Mouse (Mus musculus): ENCODE data around the gene Usp54.
A peak's percentile ranks its signal among the peaks of the same experiment; 100 is the strongest.

Usp54 gene

DNA sequence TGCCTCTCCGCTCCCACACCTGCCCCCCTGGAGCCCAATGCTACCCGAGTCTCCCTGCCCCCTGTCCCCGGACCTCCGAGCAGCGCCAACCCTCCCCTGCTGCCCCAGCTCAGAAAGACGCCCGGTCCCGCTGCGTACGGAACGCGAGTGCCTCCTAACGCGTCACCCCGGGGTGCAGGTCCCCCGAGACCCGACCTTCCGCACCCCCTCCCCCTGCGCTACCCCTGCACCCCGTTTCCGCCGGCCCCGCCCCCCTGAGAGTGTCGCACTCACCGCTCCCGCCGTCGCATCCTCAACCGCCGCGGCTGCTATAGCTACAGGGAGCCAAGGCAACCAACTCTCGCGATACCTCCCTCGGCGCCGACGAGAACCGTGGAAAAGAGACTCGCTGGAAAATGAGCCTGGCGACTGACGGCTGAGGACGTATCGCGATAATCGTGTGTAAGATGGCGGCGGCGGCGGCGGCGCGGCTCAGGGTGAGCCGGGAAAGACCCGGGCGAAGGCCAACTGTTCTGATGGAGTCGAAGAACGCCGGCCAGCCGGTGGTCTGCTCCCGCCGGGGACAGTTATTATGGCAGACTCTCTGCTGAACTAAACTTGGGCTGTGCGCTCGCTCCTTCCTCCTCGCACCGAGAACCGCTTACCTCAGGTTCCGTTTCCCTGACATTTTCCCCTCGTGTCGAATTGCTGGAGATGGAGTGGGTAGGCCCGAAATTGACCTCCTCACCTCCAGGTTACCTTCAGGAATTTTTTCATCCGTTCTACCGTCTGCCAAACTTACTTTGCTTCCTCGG, at the start of gene Usp54:
Usp54 (minus strand) TSS at position 420 of the 794 bp plus-strand sequence.
- peak; percentile 99 for DNase-seq (ENCODE audit: low read depth, low spot score)

DNA sequence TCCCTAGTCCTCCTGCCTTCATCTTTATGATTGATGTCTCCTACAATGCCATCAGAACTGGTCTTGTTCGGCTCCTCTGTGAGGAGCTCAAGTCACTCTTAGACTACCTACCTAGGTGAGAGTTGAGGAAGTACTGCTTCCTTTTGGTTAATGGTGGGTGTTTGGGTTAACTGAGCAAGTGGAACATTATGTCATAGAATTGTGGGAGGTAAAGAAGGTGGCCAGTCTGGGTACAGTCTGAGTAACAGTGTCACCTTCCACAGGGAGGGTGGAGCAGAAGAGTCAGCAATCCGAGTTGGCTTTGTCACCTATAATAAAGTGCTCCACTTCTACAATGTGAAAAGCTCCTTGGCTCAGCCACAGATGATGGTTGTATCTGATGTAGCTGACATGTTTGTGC, 48.1 kb upstream of the Usp54 start:
- DNase-seq (ENCODE audit: low read depth, low spot score): no peak

DNA sequence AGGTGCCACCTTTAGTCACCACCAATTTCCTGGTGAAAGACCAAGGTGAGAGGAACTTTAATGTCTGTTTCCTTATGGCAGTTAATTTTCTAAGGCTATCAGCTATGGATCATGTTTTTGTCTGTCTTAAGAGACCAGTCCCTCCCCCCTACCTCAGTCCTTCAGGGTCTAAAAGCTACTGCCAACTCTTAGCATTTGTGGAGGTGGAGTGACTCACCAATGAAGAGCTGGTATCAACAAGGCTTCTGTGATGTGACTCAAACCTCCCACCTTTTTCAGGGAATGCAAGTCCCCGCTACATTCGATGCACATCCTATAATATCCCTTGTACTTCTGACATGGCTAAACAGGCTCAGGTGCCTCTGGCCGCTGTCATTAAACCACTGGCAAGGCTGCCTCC, 45.7 kb upstream of the Usp54 start:
- no peak for DNase-seq (ENCODE audit: low read depth, low spot score)

DNA sequence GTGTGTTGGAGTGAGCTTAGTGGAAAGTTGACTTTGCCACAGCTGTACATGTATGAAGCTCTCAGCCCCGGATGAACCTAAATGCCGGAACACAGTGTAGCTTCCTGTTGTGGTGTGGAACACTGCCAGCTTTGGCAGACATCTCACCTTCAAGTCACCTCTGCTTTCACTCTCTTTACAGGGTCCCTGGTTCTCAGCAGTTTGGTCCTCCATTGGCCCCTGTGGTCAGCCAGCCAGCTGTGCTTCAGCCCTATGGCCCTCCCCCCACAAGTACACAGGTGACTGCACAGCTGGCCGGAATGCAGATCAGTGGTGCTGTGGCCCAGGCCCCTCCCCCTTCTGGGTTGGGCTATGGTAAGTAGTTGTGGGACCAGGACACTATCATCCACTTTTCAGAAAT, 41.6 kb upstream of the Usp54 start:
- peak; percentile 65 for DNase-seq (ENCODE audit: low read depth, low spot score)

DNA sequence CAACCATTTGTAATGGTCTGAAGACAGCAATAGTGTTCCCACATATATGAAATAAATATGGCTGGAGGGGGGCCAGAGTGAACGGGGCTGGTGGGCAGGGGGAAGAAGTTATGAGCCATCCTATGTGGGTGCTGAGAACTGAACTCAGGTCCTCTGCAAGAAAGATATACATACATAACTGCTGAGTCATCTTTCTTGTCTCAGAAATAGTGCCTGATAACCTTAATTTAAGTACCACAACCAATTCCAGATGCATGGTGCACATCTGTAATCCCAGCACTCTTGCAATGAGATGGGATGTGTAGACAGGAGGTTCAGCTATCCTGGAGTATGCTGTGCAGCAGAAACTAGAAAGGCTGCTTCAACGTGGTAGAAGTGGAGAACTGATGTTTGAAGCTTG, 40.9 kb upstream of the Usp54 start:
- no peak for DNase-seq (ENCODE audit: low read depth, low spot score)

DNA sequence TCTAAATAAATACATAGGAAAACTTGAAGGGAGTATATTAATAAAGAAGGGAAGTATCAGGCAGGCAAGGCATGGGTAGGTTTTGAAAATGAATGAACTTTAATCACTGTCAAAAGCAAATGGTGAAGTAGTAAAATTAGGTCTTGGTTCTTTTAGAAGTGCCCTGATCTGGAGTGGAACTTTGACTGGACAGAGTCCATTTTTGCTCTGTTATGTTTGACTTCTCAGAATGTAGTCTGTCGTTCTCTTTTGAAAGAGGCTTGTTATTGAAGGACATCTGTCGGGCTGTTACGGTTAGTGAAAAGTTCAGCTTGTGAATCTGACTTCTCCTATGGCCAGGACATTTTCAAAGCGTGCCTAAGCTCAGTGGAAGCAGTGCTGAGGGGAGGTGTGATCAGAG, 37.0 kb upstream of the Usp54 start:
- DNase-seq (ENCODE audit: low read depth, low spot score): no peak

DNA sequence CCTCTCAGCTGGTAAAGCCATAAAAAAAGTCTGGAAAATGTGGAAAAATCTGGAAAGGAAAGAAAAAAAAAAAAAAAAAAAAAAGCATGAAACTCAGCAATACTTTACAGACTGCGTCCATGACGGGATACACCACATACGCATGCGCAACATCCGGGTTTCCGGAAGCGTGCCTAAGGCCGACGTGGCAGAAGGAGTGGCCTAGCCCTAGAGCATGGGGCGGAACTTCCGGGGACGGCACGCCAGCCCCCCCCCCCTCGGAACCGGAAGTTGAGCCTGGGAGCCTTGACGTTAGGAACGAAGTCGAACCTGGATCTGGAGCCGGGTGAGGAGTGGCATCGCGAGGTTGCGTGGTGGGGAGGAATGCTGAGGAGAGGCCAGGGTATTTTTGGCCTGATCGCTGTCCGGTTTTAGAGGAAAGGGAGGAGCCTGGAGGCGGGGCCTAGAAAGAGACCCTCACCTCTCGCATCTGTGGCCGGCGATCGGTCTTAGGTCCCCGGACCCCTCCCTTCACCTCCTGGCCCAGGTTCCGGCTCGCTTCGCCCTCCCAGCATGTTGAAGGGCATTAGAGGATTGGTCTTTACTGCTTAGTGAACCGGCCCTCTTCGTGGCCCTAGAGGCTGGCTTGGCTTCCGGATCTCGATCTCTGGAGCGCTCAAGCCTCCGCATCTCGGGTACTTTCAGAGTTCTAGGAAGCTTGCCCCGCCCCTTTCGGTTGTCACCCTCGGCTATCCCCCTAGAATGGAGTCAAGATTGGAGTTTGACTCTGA, 33.4 kb upstream of the Usp54 start, which contains the start of gene Sec24c:
Sec24c (plus strand) TSS at position 245 of the 770 bp plus-strand sequence.
- DNase-seq (ENCODE audit: low read depth, low spot score): peak; percentile 99

DNA sequence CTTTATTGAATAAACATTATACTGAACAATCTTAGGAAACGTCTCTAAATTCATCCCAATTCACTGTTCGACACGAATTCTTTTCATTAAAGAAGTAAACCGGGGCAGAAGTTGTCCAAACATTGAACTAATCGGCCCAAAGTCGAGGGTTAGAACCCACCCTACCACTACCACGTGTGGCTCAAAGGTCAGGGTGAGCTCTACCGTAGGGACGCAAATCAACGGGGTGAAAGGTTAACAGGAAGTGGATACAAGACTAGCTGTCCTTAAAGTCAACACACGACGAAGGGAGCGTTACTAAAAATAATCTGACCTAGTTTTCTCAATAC, 32.8 kb upstream of the Usp54 start:
- no peak for DNase-seq (ENCODE audit: low read depth, low spot score)

DNA sequence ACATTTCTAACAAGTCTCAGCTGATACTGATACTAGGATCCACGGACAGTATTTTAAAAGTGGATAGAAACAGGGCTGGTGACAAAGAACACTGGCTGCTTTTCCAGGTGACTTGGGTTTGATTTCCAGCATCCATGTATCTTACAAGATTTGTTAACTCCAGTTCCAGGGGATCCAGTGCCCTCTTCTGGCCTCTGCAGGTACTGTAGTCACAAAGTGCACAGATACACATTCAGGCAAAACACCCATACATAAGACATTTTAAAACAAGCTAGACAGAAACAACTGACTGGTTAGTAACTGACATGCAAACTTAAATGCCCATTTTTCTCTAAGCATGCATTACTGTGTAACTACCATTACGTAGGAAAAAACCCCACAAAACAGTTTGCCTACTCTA, 32.1 kb upstream of the Usp54 start:
- DNase-seq (ENCODE audit: low read depth, low spot score): peak; percentile 91

DNA sequence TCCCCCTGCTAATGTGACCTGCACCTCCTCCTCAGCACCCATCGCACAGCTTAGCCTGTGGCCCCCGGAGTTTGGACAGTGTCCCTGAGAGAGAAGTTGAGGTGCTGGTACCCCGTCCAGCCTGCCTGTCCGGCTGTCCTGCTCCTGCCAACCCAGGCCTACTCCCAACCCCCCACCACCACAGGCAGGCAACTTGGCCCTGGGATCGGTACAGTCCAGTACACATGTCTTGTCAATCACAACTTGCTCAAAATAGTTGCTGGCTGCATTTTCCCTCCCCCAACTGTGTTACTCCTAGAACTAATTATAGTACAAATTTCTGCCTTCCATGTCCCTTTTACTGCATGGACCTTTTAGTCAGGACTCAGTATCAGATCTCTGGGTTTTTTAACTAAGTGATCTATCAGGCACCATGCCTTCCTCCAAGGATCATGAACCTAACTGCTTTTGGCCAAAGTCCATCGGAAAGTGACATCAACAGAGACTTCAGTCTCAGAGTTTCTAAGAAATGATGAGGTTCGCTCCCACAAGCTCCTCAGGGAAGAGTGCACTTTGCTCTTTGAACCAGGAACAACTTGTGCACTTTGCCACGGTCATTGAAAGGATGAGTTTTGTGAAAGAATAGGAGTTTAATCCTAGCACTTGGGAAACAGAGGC, 27.4 kb upstream of the Usp54 start, which contains the start of gene Synpo2l:
Synpo2l (minus strand) TSS at position 201 of the 657 bp plus-strand sequence.
- no peak for DNase-seq (ENCODE audit: low read depth, low spot score)

DNA sequence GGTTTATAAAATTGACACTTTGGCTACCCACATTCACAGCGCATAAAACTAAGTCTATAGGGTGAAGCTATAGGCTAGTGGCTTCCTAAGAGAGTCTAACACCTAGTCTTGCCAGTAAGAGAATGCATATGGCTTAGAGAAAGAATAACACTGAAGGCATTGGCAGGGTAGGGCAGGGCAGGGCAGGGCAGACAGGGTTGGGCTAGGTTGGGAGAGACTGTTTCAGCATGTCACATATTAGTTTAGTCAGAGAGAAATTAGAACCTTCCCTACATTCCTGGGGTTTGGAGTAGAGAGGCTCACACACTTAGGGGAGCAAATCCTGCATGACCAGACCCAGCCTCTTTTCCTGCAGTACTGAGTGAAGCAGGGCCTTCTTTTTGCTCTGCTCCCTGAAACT, 26.6 kb upstream of the Usp54 start:
- DNase-seq (ENCODE audit: low read depth, low spot score): no peak

DNA sequence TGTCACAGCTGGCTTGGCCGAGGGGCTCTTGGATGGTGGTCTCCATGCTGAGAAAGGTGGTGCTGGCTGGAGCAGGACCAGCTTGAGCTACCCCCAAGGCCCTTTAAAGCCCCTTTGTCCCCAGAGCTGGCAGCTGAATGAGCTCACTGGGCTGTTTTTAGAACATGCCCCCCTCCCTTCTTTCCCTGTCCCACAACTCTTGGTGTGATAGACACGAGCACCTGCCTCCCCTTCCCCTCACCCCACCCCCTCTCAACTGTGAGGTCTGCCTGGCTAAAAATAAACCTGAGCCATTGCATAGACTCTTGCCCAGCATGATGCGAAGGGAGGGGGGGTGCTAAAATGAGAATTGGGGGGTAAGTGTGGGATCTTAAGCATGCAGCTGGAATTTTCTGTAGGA, 23.6 kb upstream of the Usp54 start:
- DNase-seq (ENCODE audit: low read depth, low spot score): no peak

DNA sequence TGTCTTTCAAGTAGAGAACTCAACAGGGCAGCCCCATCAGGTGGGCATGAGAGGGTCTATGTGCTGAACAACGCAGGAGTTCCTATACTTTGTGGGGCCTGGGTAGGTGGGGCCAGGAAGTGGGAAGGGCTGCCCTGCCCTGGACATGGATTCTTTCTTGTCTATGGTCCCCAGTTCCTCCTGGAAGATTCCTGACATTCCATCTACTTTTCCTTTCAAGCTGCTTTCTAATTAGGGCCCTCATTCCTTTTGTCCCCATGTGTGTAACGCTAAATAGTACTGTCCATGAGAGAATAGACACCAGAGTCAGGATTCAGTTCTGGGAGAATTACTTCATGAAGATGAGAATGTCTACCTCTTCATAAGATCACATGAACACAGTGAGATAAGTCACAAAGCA, 22.7 kb upstream of the Usp54 start:
- DNase-seq (ENCODE audit: low read depth, low spot score): peak; percentile 92

DNA sequence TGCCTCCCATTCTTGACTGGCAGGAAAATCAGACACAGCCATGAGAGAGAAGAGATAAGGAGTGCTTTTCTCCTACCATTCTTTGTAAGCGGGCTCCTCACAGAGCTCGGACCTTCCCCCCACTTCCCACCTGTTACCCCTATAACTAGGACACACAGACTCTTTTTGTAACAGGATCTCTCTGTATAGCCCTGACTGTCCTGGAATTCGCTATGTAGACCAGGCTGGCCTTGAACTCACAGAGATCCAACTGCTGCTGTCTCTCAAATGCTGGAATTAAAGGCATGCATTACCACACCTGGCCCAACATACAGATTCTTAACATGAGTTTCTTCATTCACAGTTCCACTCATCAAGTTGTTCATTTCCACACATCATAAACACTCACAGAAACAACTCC, 21.9 kb upstream of the Usp54 start:
- no peak for DNase-seq (ENCODE audit: low read depth, low spot score)

DNA sequence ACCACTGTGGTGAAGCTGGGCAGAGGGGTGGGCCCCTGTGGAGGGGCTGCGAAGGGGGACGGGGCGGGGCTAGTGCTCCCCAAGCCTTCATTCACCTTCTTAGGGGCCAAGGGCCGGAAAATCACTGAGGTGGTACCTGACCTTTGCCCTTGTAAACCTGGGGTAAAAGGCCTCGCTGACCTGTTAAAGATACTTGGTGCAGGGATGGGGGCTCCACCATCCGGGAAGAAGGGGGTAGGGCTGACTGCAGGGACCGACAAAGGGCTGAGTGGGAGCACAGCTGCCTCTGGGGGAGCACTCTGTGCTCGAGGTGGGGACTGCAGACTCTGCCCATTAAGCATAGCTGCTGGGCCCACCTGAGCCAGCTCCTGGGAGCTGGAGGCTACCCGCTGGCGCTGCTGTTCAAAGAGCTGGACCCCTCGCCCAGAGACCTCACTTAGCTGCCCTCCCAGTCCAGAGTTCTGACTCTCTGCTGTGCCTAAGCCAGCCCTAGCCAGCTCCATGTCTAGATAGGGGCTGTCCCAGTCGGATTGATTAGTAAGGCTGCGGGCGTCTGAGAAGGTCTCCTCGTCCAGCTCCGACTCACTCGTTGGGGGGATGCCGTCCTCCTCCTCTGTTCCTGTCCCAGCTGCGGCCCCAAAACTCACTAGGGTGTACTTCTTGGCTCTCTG, 20.9 kb upstream of the Usp54 start:
- no peak for DNase-seq (ENCODE audit: low read depth, low spot score)

DNA sequence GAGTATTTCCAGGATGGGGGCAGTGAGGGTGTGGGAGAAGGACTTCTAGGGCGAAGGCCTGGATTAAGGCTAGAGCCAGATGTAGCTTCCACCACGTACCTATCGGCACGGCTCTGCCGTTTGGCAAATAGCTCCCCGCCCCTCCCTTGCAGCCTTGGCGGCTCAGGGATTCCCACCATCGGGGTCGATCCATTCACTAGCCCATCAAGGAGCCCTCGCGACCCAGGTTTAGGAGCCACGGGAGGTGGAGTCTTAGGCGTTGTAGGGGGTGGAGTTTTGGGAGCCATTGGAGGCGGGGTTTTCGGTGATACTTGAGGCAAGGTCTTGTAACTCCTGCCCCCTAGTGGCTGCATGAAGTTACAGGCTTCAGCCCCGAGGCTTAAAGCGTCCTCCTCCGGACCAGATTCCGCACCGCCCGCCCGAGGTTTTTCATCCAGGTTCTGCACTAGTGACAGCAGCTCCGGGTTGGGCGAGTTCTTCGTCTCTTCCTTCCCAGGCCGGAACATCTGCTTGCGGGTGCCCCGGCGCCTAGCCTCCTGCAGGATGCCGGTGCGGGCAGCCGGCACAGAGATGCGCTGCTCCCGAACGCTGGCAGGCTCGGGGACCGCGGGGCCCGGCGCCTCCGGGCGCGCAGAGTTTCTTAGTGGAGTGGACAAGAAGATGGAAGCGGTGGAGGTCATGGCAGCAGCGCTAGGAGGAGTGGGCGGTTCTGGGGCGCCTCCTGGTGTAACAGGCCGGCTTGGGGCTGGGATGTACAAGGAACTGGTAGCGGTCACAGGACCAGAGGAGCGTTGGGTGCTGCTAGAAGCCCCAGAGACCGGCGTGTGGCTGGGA, 20.2 kb upstream of the Usp54 start:
- peak; percentile 99 for DNase-seq (ENCODE audit: low read depth, low spot score)

DNA sequence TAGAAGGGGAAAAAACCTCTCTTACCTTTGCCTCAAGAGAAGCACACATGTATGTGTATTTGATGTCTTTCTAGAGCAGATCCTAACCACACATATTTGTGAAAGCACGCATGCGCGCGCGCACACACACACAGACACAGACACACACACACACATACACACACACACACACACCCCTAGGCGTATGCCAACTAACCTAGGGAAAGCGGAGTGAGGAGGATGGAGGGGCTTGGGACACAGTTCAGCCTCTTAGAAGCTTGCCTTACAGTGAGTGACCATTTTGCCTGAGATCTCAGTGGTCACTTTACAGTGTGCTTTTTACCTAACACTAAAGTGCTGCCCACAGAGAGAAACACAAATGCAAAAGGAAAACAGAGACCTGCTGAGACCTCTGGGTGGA, 18.8 kb upstream of the Usp54 start:
- DNase-seq (ENCODE audit: low read depth, low spot score): no peak

DNA sequence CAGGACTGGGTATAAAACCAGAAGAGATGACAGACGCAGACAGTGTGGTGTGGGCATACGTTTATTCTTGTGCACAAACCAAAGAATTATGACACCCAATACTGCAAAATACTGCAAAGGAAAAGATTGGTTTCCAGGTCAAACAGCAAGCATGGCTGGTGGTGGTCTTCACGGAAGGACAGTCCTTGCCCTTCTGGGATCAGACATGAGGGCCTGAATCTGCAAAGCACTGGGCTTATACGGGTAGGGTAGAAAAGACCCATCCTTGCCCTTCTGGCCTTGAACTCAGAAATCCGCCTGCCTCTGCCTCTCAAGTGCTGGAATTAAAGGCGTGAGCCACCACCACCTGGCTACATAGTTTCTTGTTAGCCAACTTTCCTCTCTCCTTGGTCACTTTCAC, 18.0 kb upstream of the Usp54 start:
- no peak for DNase-seq (ENCODE audit: low read depth, low spot score)

DNA sequence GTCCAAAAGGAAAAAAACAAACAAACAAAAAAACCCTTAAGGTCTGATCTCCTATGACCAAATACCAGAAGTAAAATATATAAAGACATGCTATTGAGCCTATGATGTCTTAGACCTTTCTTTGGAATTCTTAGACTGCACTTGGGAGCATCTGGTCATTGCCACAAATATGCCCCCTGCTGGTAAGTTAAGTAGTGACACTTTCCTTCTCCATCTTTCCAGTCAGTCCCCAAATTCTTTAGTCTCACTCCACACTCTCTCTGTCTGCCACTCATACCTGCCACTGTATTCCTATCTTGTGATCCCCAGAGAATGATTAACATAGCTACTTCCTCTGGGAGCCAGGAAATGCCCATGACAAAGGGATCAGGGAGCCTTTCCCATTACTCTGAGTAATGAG, 17.5 kb upstream of the Usp54 start:
- peak; percentile 77 for DNase-seq (ENCODE audit: low read depth, low spot score)

DNA sequence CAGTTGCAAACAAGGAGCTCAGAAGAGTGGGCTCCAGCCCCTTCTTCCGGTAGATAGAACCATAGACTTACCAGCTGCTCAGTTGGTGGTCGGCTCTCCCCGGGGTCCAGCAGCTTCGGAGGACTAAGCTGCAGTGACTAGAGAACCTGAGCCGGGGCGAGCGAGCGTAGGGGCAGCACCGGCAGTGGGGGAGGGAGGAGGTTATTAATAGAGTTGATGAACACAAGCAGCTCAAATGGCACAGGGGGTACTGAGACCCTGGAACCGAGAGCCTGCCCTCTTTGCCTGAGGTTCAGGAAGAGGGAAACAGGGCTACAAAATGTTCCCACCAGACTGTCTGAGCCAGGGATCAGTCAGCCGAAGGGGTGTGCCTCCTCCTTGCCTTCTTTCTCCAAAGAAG, 15.5 kb upstream of the Usp54 start, which contains the start of gene Myoz1:
Myoz1 (minus strand) TSS at position 180 of the 400 bp plus-strand sequence.
- DNase-seq (ENCODE audit: low read depth, low spot score): no peak

DNA sequence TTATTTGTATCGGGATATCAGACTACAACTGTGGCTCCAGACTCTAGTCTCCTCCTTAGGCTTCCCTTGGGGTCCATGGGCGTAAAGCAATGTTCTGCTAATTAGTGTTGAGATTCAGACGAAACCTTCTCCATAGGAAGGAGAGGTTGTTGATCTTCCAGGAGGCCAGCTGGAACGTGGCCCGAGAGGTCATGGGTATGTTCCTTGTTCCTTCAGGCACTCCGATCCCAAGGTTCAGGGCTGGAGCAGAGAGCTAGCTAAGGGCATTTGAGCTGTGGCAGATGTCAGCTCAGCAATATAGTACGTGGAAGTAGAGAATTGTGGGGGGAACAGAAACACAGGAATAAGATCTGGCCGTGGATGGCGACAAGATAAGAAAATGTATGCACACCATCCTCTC, 14.9 kb upstream of the Usp54 start:
- DNase-seq (ENCODE audit: low read depth, low spot score): no peak

All from R1 (cell line).